Mouse (Mus musculus) hindbrain, embryonic 14.5 days (tissue): Measurements from ENCODE around the gene Ammecr1. TPM values are rescaled to one million over a fixed set of nuclear protein-coding genes. Genes with fewer than 3 reads are reported as not detected.

Source experiments
- ATAC-seq: fragments of 200-750 bp; cut with Nextera tagmentation; 2 replicates; pipeline ENCODE4 v1.8.0; 2017; ENCODE audit warnings: moderate number of reproducible peaks, mild to moderate bottlenecking, moderate TSS enrichment, moderate library complexity; ENCODE audit not compliant: low FRiP score
- DNase-seq: peaks from one replicate; pipeline ENCODE4 v3.0.0-alpha.2; 2015; ENCODE audit warnings: low spot score
- H3K27ac ChIP-seq: fragments of 300-500 bp; sonication (generic); 2 replicates; pipeline ENCODE4 v1.5.1; 2014; ENCODE audit warnings: mild to moderate bottlenecking, moderate library complexity
- H3K27me3 ChIP-seq: fragments of 300-500 bp; sonication (generic); 2 replicates; pipeline ENCODE4 v1.6.1; 2014; ENCODE audit warnings: mild to moderate bottlenecking, low read length, mixed read lengths; ENCODE audit not compliant: control insufficient read depth, insufficient read depth
- H3K36me3 ChIP-seq: fragments of 300-500 bp; sonication (generic); replicated peaks from 2 replicates; pipeline ENCODE4 v1.6.1; 2014; ENCODE audit not compliant: control insufficient read depth, insufficient read depth
- H3K4me1 ChIP-seq: fragments of 300-500 bp; sonication (generic); replicated peaks from 2 replicates; pipeline ENCODE4 v1.6.1; 2014; ENCODE audit warnings: antibody characterized with exemption, low read length, mixed read lengths; ENCODE audit not compliant: control insufficient read depth, insufficient read depth
- H3K4me2 ChIP-seq: fragments of 300-500 bp; sonication (generic); replicated peaks from 2 replicates; pipeline ENCODE4 v1.6.1; 2014; ENCODE audit warnings: mild to moderate bottlenecking, moderate library complexity
- H3K4me3 ChIP-seq: fragments of 300-500 bp; sonication (generic); replicated peaks from 2 replicates; pipeline ENCODE4 v1.5.1; 2014; ENCODE audit warnings: mild to moderate bottlenecking, low read length
- H3K9ac ChIP-seq: fragments of 300-500 bp; sonication (generic); 2 replicates; pipeline ENCODE4 v1.6.1; 2014
- H3K9me3 ChIP-seq: fragments of 300-500 bp; sonication (generic); 2 replicates; pipeline ENCODE4 v1.6.1; 2016; ENCODE audit warnings: low read length; ENCODE audit not compliant: control insufficient read depth
- WGBS: fragments of 180-500 bp; shearing (Covaris S2); extraction: QIAGEN DNeasy Blood & Tissue Kit; methylation state at CpG from one replicate; pipeline ENCODE4 v1.1.7; 2014; 5-methylcytosine and 5-hydroxymethylcytosine counted together
- polyA plus RNA-seq: library from polyadenylated mRNA; unstranded; fragments of >200 nt; fragmentation: Nextera tagmentation; extraction: Ambion mirVana; gene quantifications from 2 replicates; pipeline ENCODE4 v1.2.1, GENCODE M21; 2014

Ammecr1 gene
- polyA plus RNA-seq, 1 experiment from 2014 or later, result 4.7 TPM

GRCm38 (mm10) chrX:142897477-142898000 lies 69.0 kb downstream of the Ammecr1 start:
- no peak overlapping the region for H3K27ac ChIP-seq
- H3K27me3 ChIP-seq, result peaks cover 3% of the 10 kb centered on the region; the same call in 1 of the 2 replicates
- H3K9ac ChIP-seq, result no peak overlapping the region
- DNase-seq (no peak), ATAC-seq (no peak)
- H3K4me1 ChIP-seq, result no peaks in the 10 kb centered on the region
- no peaks in the 10 kb centered on the region for H3K9me3 ChIP-seq
- H3K4me3 ChIP-seq, result no peak overlapping the region
- H3K36me3 ChIP-seq, result no peaks in the 10 kb centered on the region
- H3K4me2 ChIP-seq, result no peak overlapping the region
- WGBS, result 94% methylated on average over 6 of the region's 6 CpGs

GRCm38 (mm10) chrX:142895316-142895715 lies 71.2 kb downstream of the Ammecr1 start:
- 86% methylated on average over 2 of the region's 2 CpGs for WGBS
- Histone ChIP-seq H3K36me3 (no peaks in the 10 kb centered on the region), H3K27ac (no peak overlapping the region), H3K4me3 (no peak overlapping the region), H3K27me3 (0 out of 2 replicates have a peak, but pooled peaks cover 3% of the 10 kb centered on the region), H3K4me2 (no peak overlapping the region), H3K9ac (no peak overlapping the region), H3K9me3 (no peaks in the 10 kb centered on the region), H3K4me1 (no peaks in the 10 kb centered on the region)
- DNase-seq, result no peak
- ATAC-seq, result no peak

GRCm38 (mm10) chrX:142885962-142886361 lies 80.6 kb downstream of the Ammecr1 start:
- no peaks in the 10 kb centered on the region for H3K9me3 ChIP-seq
- H3K4me3 ChIP-seq, result no peak overlapping the region
- 86% methylated on average over 7 of the region's 7 CpGs for WGBS
- no peaks in the 10 kb centered on the region for H3K36me3 ChIP-seq
- no peak overlapping the region for H3K27ac ChIP-seq
- H3K4me1 ChIP-seq, result no peaks in the 10 kb centered on the region
- H3K27me3 ChIP-seq, result 0 out of 2 replicates have a peak, but pooled peaks cover 7% of the 10 kb centered on the region
- DNase-seq (no peak), ATAC-seq (no peak)
- H3K9ac ChIP-seq, result no peak overlapping the region
- no peak overlapping the region for H3K4me2 ChIP-seq

GRCm38 (mm10) chrX:142883593-142883992 lies 82.9 kb downstream of the Ammecr1 start:
- Histone ChIP-seq H3K9ac (no peak overlapping the region), H3K4me1 (no peaks in the 10 kb centered on the region), H3K27ac (no peak overlapping the region), H3K4me3 (no peak overlapping the region), H3K4me2 (no peak overlapping the region), H3K27me3 (0 out of 2 replicates have a peak, but pooled peaks cover 7% of the 10 kb centered on the region), H3K36me3 (no peaks in the 10 kb centered on the region), H3K9me3 (no peaks in the 10 kb centered on the region)
- WGBS, result 85% methylated on average over 4 of the region's 4 CpGs
- DNase-seq (no peak), ATAC-seq (no peak)

- Histone ChIP-seq H3K36me3 (no peaks in the 10 kb centered on the region), H3K4me1 (no peaks in the 10 kb centered on the region), H3K4me2 (no peak overlapping the region), H3K9ac (no peak overlapping the region), H3K9me3 (no peaks in the 10 kb centered on the region), H3K4me3 (no peak overlapping the region), H3K27ac (no peak overlapping the region), H3K27me3 (0 out of 2 replicates have a peak, but pooled peaks cover 7% of the 10 kb centered on the region)
- no peak for DNase-seq
- no peak for ATAC-seq
- 88% methylated on average over 5 of the region's 5 CpGs for WGBS
Observed at GRCm38 (mm10) chrX:142882255-142882654, 84.3 kb downstream of the Ammecr1 start.

- no peaks in the 10 kb centered on the region for H3K4me1 ChIP-seq
- ATAC-seq (no peak), DNase-seq (no peak)
- H3K4me2 ChIP-seq, result no peak overlapping the region
- no peak overlapping the region for H3K27ac ChIP-seq
- H3K9me3 ChIP-seq, result no peaks in the 10 kb centered on the region
- H3K4me3 ChIP-seq, result no peak overlapping the region
- no peaks in the 10 kb centered on the region for H3K36me3 ChIP-seq
- WGBS, result 77% methylated on average over 2 of the region's 2 CpGs
- H3K27me3 ChIP-seq, result no peaks in the 10 kb centered on the region
- no peak overlapping the region for H3K9ac ChIP-seq
Observed at GRCm38 (mm10) chrX:142869844-142870243, 96.7 kb downstream of the Ammecr1 start.

GRCm38 (mm10) chrX:142848032-142848431 lies 118.5 kb downstream of the Ammecr1 start:
- H3K4me2 ChIP-seq, result no peak overlapping the region
- no peaks in the 10 kb centered on the region for H3K4me1 ChIP-seq
- H3K27me3 ChIP-seq, result peaks cover 3% of the 10 kb centered on the region; the same call in 1 of the 2 replicates
- ATAC-seq, result no peak
- no peak overlapping the region for H3K9ac ChIP-seq
- no peak overlapping the region for H3K4me3 ChIP-seq
- no peak overlapping the region for H3K27ac ChIP-seq
- DNase-seq, result no peak
- WGBS, result 92% methylated on average over 9 of the region's 9 CpGs
- H3K36me3 ChIP-seq, result no peaks in the 10 kb centered on the region
- H3K9me3 ChIP-seq, result no peaks in the 10 kb centered on the region

- peaks cover 3% of the 10 kb centered on the region; the same call in 1 of the 2 replicates for H3K27me3 ChIP-seq
- WGBS, result 89% methylated on average over 6 of the region's 6 CpGs
- no peaks in the 10 kb centered on the region for H3K36me3 ChIP-seq
- H3K27ac ChIP-seq, result no peak overlapping the region
- H3K9ac ChIP-seq, result no peak overlapping the region
- no peak overlapping the region for H3K4me3 ChIP-seq
- no peak for DNase-seq
- no peaks in the 10 kb centered on the region for H3K9me3 ChIP-seq
- no peak for ATAC-seq
- H3K4me1 ChIP-seq, result no peaks in the 10 kb centered on the region
- H3K4me2 ChIP-seq, result no peak overlapping the region
Observed at GRCm38 (mm10) chrX:142846266-142846665, 120.3 kb downstream of the Ammecr1 start.

- WGBS, result 81% methylated on average over 4 of the region's 4 CpGs
- H3K9me3 ChIP-seq, result no peaks in the 10 kb centered on the region
- no peaks in the 10 kb centered on the region for H3K4me1 ChIP-seq
- no peak overlapping the region for H3K9ac ChIP-seq
- no peak overlapping the region for H3K27ac ChIP-seq
- no peak overlapping the region for H3K4me2 ChIP-seq
- no peak for ATAC-seq
- no peaks in the 10 kb centered on the region for H3K36me3 ChIP-seq
- no peak overlapping the region for H3K4me3 ChIP-seq
- no peak for DNase-seq
- peaks cover 5% of the 10 kb centered on the region; the same call in 1 of the 2 replicates for H3K27me3 ChIP-seq
Observed at GRCm38 (mm10) chrX:142841916-142842315, 124.6 kb downstream of the Ammecr1 start.

GRCm38 (mm10) chrX:142839411-142839810 lies 127.1 kb downstream of the Ammecr1 start:
- 89% methylated on average over 7 of the region's 7 CpGs for WGBS
- ATAC-seq, result no peak

More at GRCm38 (mm10) chrX:142839411-142839810, 127.1 kb downstream of the Ammecr1 start:
- no peaks in the 10 kb centered on the region for H3K4me1 ChIP-seq
- H3K9ac ChIP-seq, result no peak overlapping the region
- no peak overlapping the region for H3K27ac ChIP-seq
- H3K36me3 ChIP-seq, result no peaks in the 10 kb centered on the region
- H3K9me3 ChIP-seq, result no peaks in the 10 kb centered on the region
- no peak overlapping the region for H3K4me3 ChIP-seq
- DNase-seq, result no peak
- H3K4me2 ChIP-seq, result no peak overlapping the region
- H3K27me3 ChIP-seq, result 0 out of 2 replicates have a peak, but pooled peaks cover 5% of the 10 kb centered on the region
